Mouse (Mus musculus): Measurements from ENCODE around the gene Zfhx3.

The Zfhx3 gene

GRCm38 (mm10) chr8:108884947-108885346, 942.5 kb downstream of the Zfhx3 start:
- DNase-seq (ENCODE audit: low read depth in 2 of 2, low spot score in 2 of 2) = no peak

- no peak for DNase-seq (ENCODE audit: low read depth in 2 of 2, low spot score in 2 of 2)
These were observed 943.0 kb downstream of the Zfhx3 start for GRCm38 (mm10) chr8:108885450-108885849.

GRCm38 (mm10) chr8:108885861-108886260, 943.4 kb downstream of the Zfhx3 start:
- no peak for DNase-seq (ENCODE audit: low read depth in 2 of 2, low spot score in 2 of 2)

GRCm38 (mm10) chr8:108886599-108887255, 944.3 kb downstream of the Zfhx3 start:
- peak; percentile 80 to 89 for DNase-seq (ENCODE audit: low read depth in 2 of 2, low spot score in 2 of 2)

GRCm38 (mm10) chr8:108887256-108887615, 944.8 kb downstream of the Zfhx3 start:
- DNase-seq (ENCODE audit: low read depth in 2 of 2, low spot score in 2 of 2) = peak; percentile 58 to 69

GRCm38 (mm10) chr8:108887890-108888289, 945.4 kb downstream of the Zfhx3 start:
- DNase-seq (ENCODE audit: low read depth in 2 of 2, low spot score in 2 of 2) = no peak

- DNase-seq (ENCODE audit: low read depth in 2 of 2, low spot score in 2 of 2) = no peak
These were observed 946.5 kb downstream of the Zfhx3 start for GRCm38 (mm10) chr8:108888924-108889323.

GRCm38 (mm10) chr8:108889406-108889805, 947.0 kb downstream of the Zfhx3 start:
- DNase-seq (ENCODE audit: low read depth in 2 of 2, low spot score in 2 of 2) = no peak

GRCm38 (mm10) chr8:108894287-108894686, 951.8 kb downstream of the Zfhx3 start:
- no peak for DNase-seq (ENCODE audit: low read depth in 2 of 2, low spot score in 2 of 2)

- no peak for DNase-seq (ENCODE audit: low read depth in 2 of 2, low spot score in 2 of 2)
These were observed 954.3 kb downstream of the Zfhx3 start for GRCm38 (mm10) chr8:108896468-108897346.

GRCm38 (mm10) chr8:108897347-108898100, 955.1 kb downstream of the Zfhx3 start:
- DNase-seq (ENCODE audit: low read depth in 2 of 2, low spot score in 2 of 2) = no peak

GRCm38 (mm10) chr8:108899251-108899771, 956.9 kb downstream of the Zfhx3 start:
- no peak for DNase-seq (ENCODE audit: low read depth in 2 of 2, low spot score in 2 of 2)

GRCm38 (mm10) chr8:108900541-108900940, 958.1 kb downstream of the Zfhx3 start:
- DNase-seq (ENCODE audit: low read depth in 2 of 2, low spot score in 2 of 2) = no peak

GRCm38 (mm10) chr8:108901208-108901607, 958.8 kb downstream of the Zfhx3 start:
- no peak for DNase-seq (ENCODE audit: low read depth in 2 of 2, low spot score in 2 of 2)

GRCm38 (mm10) chr8:108903550-108903949, 961.1 kb downstream of the Zfhx3 start:
- DNase-seq (ENCODE audit: low read depth in 2 of 2, low spot score in 2 of 2) = no peak

GRCm38 (mm10) chr8:108904288-108904971, 962.0 kb downstream of the Zfhx3 start:
- DNase-seq (ENCODE audit: low read depth in 2 of 2, low spot score in 2 of 2) = no peak

- no peak for DNase-seq (ENCODE audit: low read depth in 2 of 2, low spot score in 2 of 2)
These were observed 965.6 kb downstream of the Zfhx3 start for GRCm38 (mm10) chr8:108908066-108908465.

GRCm38 (mm10) chr8:108908540-108908939, 966.1 kb downstream of the Zfhx3 start:
- DNase-seq (ENCODE audit: low read depth in 2 of 2, low spot score in 2 of 2) = no peak

GRCm38 (mm10) chr8:108909035-108909434, 966.6 kb downstream of the Zfhx3 start:
- DNase-seq (ENCODE audit: low read depth in 2 of 2, low spot score in 2 of 2) = no peak

- DNase-seq (ENCODE audit: low read depth in 2 of 2, low spot score in 2 of 2) = no peak
These were observed 967.0 kb downstream of the Zfhx3 start for GRCm38 (mm10) chr8:108909455-108909854.

- DNase-seq (ENCODE audit: low read depth in 2 of 2, low spot score in 2 of 2) = no peak
These were observed 968.4 kb downstream of the Zfhx3 start for GRCm38 (mm10) chr8:108910843-108911242.
